Mouse (Mus musculus) gastrocnemius, adult 2 months (tissue): Measurements from ENCODE around the gene Nav1. TPM values are rescaled to one million over a fixed set of nuclear protein-coding genes. Genes with fewer than 3 reads are reported as not detected.

Source experiments
- DNase-seq: peaks from one replicate; pipeline ENCODE4 v3.0.0; 2022
- H3K27ac ChIP-seq: fragments of 200-600 bp; 2 replicates; pipeline ENCODE4 v1.8.1; 2022; ENCODE audit warnings: mild to moderate bottlenecking
- H3K4me3 ChIP-seq: fragments of 200-600 bp; 2 replicates; pipeline ENCODE4 v1.8.1; 2022; ENCODE audit warnings: mild to moderate bottlenecking, moderate library complexity
- CTCF ChIP-seq: fragments of 200-600 bp; IDR thresholded peaks from 2 replicates; pipeline ENCODE4 v1.8.1; 2022; ENCODE audit warnings: antibody characterized with exemption, mild to moderate bottlenecking, moderate library complexity
- intact Hi-C: fragments of 180-260 bp; cut with DNase I; formaldehyde crosslinking; loops from one replicate; pipeline ENCODE4 v1.15.1; 2025
- long read RNA-seq, 2 experiments: library from polyadenylated mRNA; stranded (forward); transcript quantifications; one replicate each; pipeline ENCODE4 v2.0.0; 2021
- total RNA-seq, 2 experiments: library from RNA; stranded (reverse); gene quantifications; 2 replicates each; pipeline ENCODE4 v1.2.3; 2021

Nav1 gene
- 10 to 100 TPM in 1 of 2 experiments, 1 to 10 TPM in 1; 9.7 to 11.5 TPM for total RNA-seq
- long read RNA-seq, experiment 1, partial matches to known transcripts, result 1 of 1 reads
- long read RNA-seq, experiment 1, other reads (novel, unspliced or antisense), result 0 of 1 reads
- long read RNA-seq, experiment 2, partial matches to known transcripts, result 1 of 3 reads
- long read RNA-seq, experiment 2, other reads (novel, unspliced or antisense), result 2 of 3 reads

- intact Hi-C loops, result no loop called here
- no peak for DNase-seq
- no peak for TF ChIP-seq CTCF
Measured at GRCm38 (mm10) chr1:135607019-135607418, at the start of gene Nav1. TSS of gene Nav1 (minus strand) at chr1:135607295.

GRCm38 (mm10) chr1:135653909-135654308 lies 46.8 kb upstream of the Nav1 start:
- no peak for TF ChIP-seq CTCF
- no peak overlapping the region for H3K27ac ChIP-seq
- intact Hi-C loops, result no loop called here
- no peak for DNase-seq
- no peak overlapping the region for H3K4me3 ChIP-seq

More at GRCm38 (mm10) chr1:135607019-135607418, at the start of gene Nav1:
- Histone ChIP-seq H3K27ac (no peak within 1 kb of the TSS), H3K4me3 (no peak within 1 kb of the TSS)

GRCm38 (mm10) chr1:135645459-135646195 lies 38.5 kb upstream of the Nav1 start:
- TF ChIP-seq CTCF, result no peak
- intact Hi-C loops, result no loop called here
- H3K27ac ChIP-seq, result no peak overlapping the region
- no peak for DNase-seq
- no peak overlapping the region for H3K4me3 ChIP-seq

- peak; percentile 58 for DNase-seq
- H3K27ac ChIP-seq, result peak overlapping the region; percentile 20; the same call in 1 of the 2 replicates
- TF ChIP-seq CTCF, result no peak
- no peak overlapping the region for H3K4me3 ChIP-seq
- intact Hi-C loops, result no loop called here
Measured at GRCm38 (mm10) chr1:135644110-135644509, 37.0 kb upstream of the Nav1 start.

- TF ChIP-seq CTCF, result no peak
- Histone ChIP-seq H3K27ac (peak overlapping the region; percentile 20; the same call in 1 of the 2 replicates), H3K4me3 (no peak overlapping the region)
- no peak for DNase-seq
- intact Hi-C loops, result no loop called here
Measured at GRCm38 (mm10) chr1:135643691-135644090, 36.6 kb upstream of the Nav1 start.

- TF ChIP-seq CTCF, result no peak
Measured at GRCm38 (mm10) chr1:135639853-135640252, 32.8 kb upstream of the Nav1 start.

GRCm38 (mm10) chr1:135639093-135639492 lies 32.0 kb upstream of the Nav1 start:
- H3K27ac ChIP-seq, result no peak overlapping the region
- TF ChIP-seq CTCF, result no peak
- no peak overlapping the region for H3K4me3 ChIP-seq
- intact Hi-C loops, result no loop called here
- DNase-seq, result no peak

More at GRCm38 (mm10) chr1:135639853-135640252, 32.8 kb upstream of the Nav1 start:
- no peak for DNase-seq
- Histone ChIP-seq H3K27ac (no peak overlapping the region), H3K4me3 (no peak overlapping the region)
- intact Hi-C loops, result no loop called here

- intact Hi-C loops, result no loop called here
- no peak for DNase-seq
- H3K4me3 ChIP-seq, result no peak overlapping the region
- H3K27ac ChIP-seq, result no peak overlapping the region
- TF ChIP-seq CTCF, result no peak
Measured at GRCm38 (mm10) chr1:135637574-135638008, 30.5 kb upstream of the Nav1 start.

GRCm38 (mm10) chr1:135636111-135636511 lies 29.0 kb upstream of the Nav1 start:
- DNase-seq, result peak; percentile 44
- Histone ChIP-seq H3K27ac (peak overlapping the region; percentile 35), H3K4me3 (no peak overlapping the region)
- TF ChIP-seq CTCF, result no peak
- intact Hi-C loops, result no loop called here

GRCm38 (mm10) chr1:135635323-135636064 lies 28.4 kb upstream of the Nav1 start:
- TF ChIP-seq CTCF, result no peak
- H3K27ac ChIP-seq, result 0 out of 2 replicates have a peak overlapping the region, but pooled peaks have one; percentile 2
- DNase-seq, result peak; percentile 55
- intact Hi-C loops, result no loop called here
- no peak overlapping the region for H3K4me3 ChIP-seq

GRCm38 (mm10) chr1:135634791-135635190 lies 27.7 kb upstream of the Nav1 start:
- intact Hi-C loops, result no loop called here
- no peak overlapping the region for H3K4me3 ChIP-seq
- TF ChIP-seq CTCF, result no peak
- no peak overlapping the region for H3K27ac ChIP-seq
- peak; percentile 51 for DNase-seq

- Histone ChIP-seq H3K4me3 (no peak overlapping the region), H3K27ac (no peak overlapping the region)
- no peak for DNase-seq
- intact Hi-C loops, result no loop called here
- TF ChIP-seq CTCF, result no peak
Measured at GRCm38 (mm10) chr1:135633884-135634283, 26.8 kb upstream of the Nav1 start.

- Histone ChIP-seq H3K27ac (no peak overlapping the region), H3K4me3 (no peak overlapping the region)
- no peak for TF ChIP-seq CTCF
- intact Hi-C loops, result no loop called here
- DNase-seq, result no peak
Measured at GRCm38 (mm10) chr1:135633478-135633877, 26.4 kb upstream of the Nav1 start.
